Mouse (Mus musculus): Measurements from ENCODE around the gene Arhgap35. TPM values are rescaled to one million over a fixed set of nuclear protein-coding genes. Genes with fewer than 3 reads are reported as not detected.

The Arhgap35 gene
- polyA plus RNA-seq, 2 experiments = 2.1 to 2.2 TPM

- Histone ChIP-seq H3K9me3 (ENCODE audit: control insufficient read depth, low read length) (no peaks in the 10 kb centered on the region), H3K27me3 (ENCODE audit: control insufficient read depth, insufficient read depth, low read length) (no peaks in the 10 kb centered on the region), H3K27ac (no peak overlapping the region), H3K9ac (replicated peaks) (no peak overlapping the region), H3K4me1 (replicated peaks; ENCODE audit: control insufficient read depth in 2 of 2, insufficient read depth in 2 of 2, low read length in 1 of 2) (no peaks in the 10 kb centered on the region), H3K36me3 (replicated peaks; ENCODE audit: control insufficient read depth, insufficient read depth, low read depth) (no peaks in the 10 kb centered on the region), H3K4me2 (ENCODE audit: low read depth) (no peak overlapping the region), H3K4me3 (ENCODE audit: insufficient read depth in 1 of 2, low read depth in 2 of 2, low read length in 2 of 2) (no peak overlapping the region)
- no peak for ATAC-seq (ENCODE audit: insufficient read depth)
- TF ChIP-seq EP300 (IDR thresholded peaks at IDR 0.05; ENCODE audit: low read depth) (no peak), CTCF (IDR thresholded peaks at IDR 0.05; ENCODE audit: low read depth) (no peak)
- no peak for DNase-seq (ENCODE audit: low read depth in 3 of 3, low spot score in 3 of 3)
These were observed 126.0 kb downstream of the Arhgap35 start for GRCm38 (mm10) chr7:16488816-16489215.

- peak within 1 kb of the TSS; percentile 27 for H3K4me2 ChIP-seq (ENCODE audit: low read depth)
- WGBS (ENCODE audit: insufficient replicate concordance) = 68% methylated on average over 8 of the region's 8 CpGs
- no peaks in the 10 kb centered on the region for H3K4me1 ChIP-seq (replicated peaks; ENCODE audit: control insufficient read depth in 2 of 2, insufficient read depth in 2 of 2, low read length in 1 of 2)
- TF ChIP-seq EP300 (IDR thresholded peaks at IDR 0.05; ENCODE audit: low read depth) (no peak), CTCF (IDR thresholded peaks at IDR 0.05; ENCODE audit: low read depth) (no peak)
- no peak within 1 kb of the TSS for H3K27ac ChIP-seq
- no peaks in the 10 kb centered on the region for H3K36me3 ChIP-seq (replicated peaks; ENCODE audit: control insufficient read depth, insufficient read depth, low read depth)
- ATAC-seq (ENCODE audit: insufficient read depth) = no peak
- peaks cover 49% of the 10 kb centered on the region for H3K27me3 ChIP-seq (ENCODE audit: control insufficient read depth, insufficient read depth, low read length)
- H3K9me3 ChIP-seq (ENCODE audit: control insufficient read depth, low read length) = no peaks in the 10 kb centered on the region
- DNase-seq (ENCODE audit: low read depth in 3 of 3, low spot score in 3 of 3) = no peak
- no peak within 1 kb of the TSS for H3K9ac ChIP-seq (replicated peaks)
- no peak within 1 kb of the TSS for H3K4me3 ChIP-seq (ENCODE audit: insufficient read depth in 1 of 2, low read depth in 2 of 2, low read length in 2 of 2)
These were observed 137.2 kb downstream of the Arhgap35 start, which contains the start of gene Npas1 for GRCm38 (mm10) chr7:16477628-16478027. Npas1 (minus strand) TSS chr7:16477728.

GRCm38 (mm10) chr7:16476600-16476989 lies 138.2 kb downstream of the Arhgap35 start:
- ATAC-seq (ENCODE audit: insufficient read depth) (no peak), DNase-seq (ENCODE audit: low read depth in 3 of 3, low spot score in 3 of 3) (no peak)
- H3K27me3 ChIP-seq (ENCODE audit: control insufficient read depth, insufficient read depth, low read length) = peaks cover 57% of the 10 kb centered on the region
- H3K9ac ChIP-seq (replicated peaks) = no peak overlapping the region
- H3K36me3 ChIP-seq (replicated peaks; ENCODE audit: control insufficient read depth, insufficient read depth, low read depth) = no peaks in the 10 kb centered on the region
- H3K4me3 ChIP-seq (ENCODE audit: insufficient read depth in 1 of 2, low read depth in 2 of 2, low read length in 2 of 2) = no peak overlapping the region
- TF ChIP-seq CTCF (IDR thresholded peaks at IDR 0.05; ENCODE audit: low read depth) (no peak), EP300 (IDR thresholded peaks at IDR 0.05; ENCODE audit: low read depth) (no peak)
- H3K4me2 ChIP-seq (ENCODE audit: low read depth) = peak overlapping the region; percentile 27
- no peaks in the 10 kb centered on the region for H3K9me3 ChIP-seq (ENCODE audit: control insufficient read depth, low read length)
- WGBS (ENCODE audit: insufficient replicate concordance) = 2% methylated on average over 34 of the region's 34 CpGs
- no peak overlapping the region for H3K27ac ChIP-seq
- no peaks in the 10 kb centered on the region for H3K4me1 ChIP-seq (replicated peaks; ENCODE audit: control insufficient read depth in 2 of 2, insufficient read depth in 2 of 2, low read length in 1 of 2)

GRCm38 (mm10) chr7:16475764-16476599 lies 138.8 kb downstream of the Arhgap35 start:
- no peak overlapping the region for H3K9ac ChIP-seq (replicated peaks)
- H3K27me3 ChIP-seq (ENCODE audit: control insufficient read depth, insufficient read depth, low read length) = peaks cover 57% of the 10 kb centered on the region
- H3K36me3 ChIP-seq (replicated peaks; ENCODE audit: control insufficient read depth, insufficient read depth, low read depth) = no peaks in the 10 kb centered on the region
- H3K4me2 ChIP-seq (ENCODE audit: low read depth) = peak overlapping the region; percentile 27
- no peak overlapping the region for H3K27ac ChIP-seq
- ATAC-seq (ENCODE audit: insufficient read depth) (no peak), DNase-seq (ENCODE audit: low read depth in 3 of 3, low spot score in 3 of 3) (no peak)
- H3K4me1 ChIP-seq (replicated peaks; ENCODE audit: control insufficient read depth in 2 of 2, insufficient read depth in 2 of 2, low read length in 1 of 2) = no peaks in the 10 kb centered on the region
- TF ChIP-seq CTCF (IDR thresholded peaks at IDR 0.05; ENCODE audit: low read depth) = no peak
- TF ChIP-seq EP300 (IDR thresholded peaks at IDR 0.05; ENCODE audit: low read depth) = no peak
- no peaks in the 10 kb centered on the region for H3K9me3 ChIP-seq (ENCODE audit: control insufficient read depth, low read length)
- no peak overlapping the region for H3K4me3 ChIP-seq (ENCODE audit: insufficient read depth in 1 of 2, low read depth in 2 of 2, low read length in 2 of 2)
- WGBS (ENCODE audit: insufficient replicate concordance) = 3% methylated on average over 58 of the region's 59 CpGs

DNA sequence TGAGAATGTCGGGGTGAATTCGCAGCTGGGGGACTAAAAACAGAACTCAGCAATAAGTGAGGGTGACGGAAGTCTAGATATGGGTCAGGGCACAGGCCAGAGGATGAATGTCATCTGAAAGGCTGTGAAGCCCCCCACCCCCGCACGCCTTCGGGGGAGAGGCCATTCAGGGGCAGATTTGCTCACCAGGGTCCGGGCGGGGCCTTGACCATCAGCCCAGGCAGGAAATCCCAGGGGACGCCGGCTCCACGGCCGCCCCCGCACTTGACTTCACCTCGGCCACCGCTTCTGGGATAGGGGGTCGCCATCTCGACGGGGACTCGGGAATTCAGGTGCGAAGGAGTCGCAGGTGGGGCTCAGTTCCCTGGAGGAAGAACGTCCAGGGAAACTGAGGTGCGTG lies 139.5 kb downstream of the Arhgap35 start:
- H3K4me2 ChIP-seq (ENCODE audit: low read depth) = no peak overlapping the region
- H3K4me3 ChIP-seq (ENCODE audit: insufficient read depth in 1 of 2, low read depth in 2 of 2, low read length in 2 of 2) = no peak overlapping the region
- DNase-seq (ENCODE audit: low read depth in 3 of 3, low spot score in 3 of 3) = no peak
- no peak overlapping the region for H3K9ac ChIP-seq (replicated peaks)
- H3K27me3 ChIP-seq (ENCODE audit: control insufficient read depth, insufficient read depth, low read length) = peaks cover 57% of the 10 kb centered on the region
- WGBS (ENCODE audit: insufficient replicate concordance) = 4% methylated on average over 23 of the region's 23 CpGs
- no peaks in the 10 kb centered on the region for H3K4me1 ChIP-seq (replicated peaks; ENCODE audit: control insufficient read depth in 2 of 2, insufficient read depth in 2 of 2, low read length in 1 of 2)
- ATAC-seq (ENCODE audit: insufficient read depth) = no peak
- H3K36me3 ChIP-seq (replicated peaks; ENCODE audit: control insufficient read depth, insufficient read depth, low read depth) = no peaks in the 10 kb centered on the region
- no peak overlapping the region for H3K27ac ChIP-seq
- TF ChIP-seq EP300 (IDR thresholded peaks at IDR 0.05; ENCODE audit: low read depth) = no peak
- TF ChIP-seq CTCF (IDR thresholded peaks at IDR 0.05; ENCODE audit: low read depth) = no peak
- no peaks in the 10 kb centered on the region for H3K9me3 ChIP-seq (ENCODE audit: control insufficient read depth, low read length)
